13 mouse cellular contexts compared by ENCODE assay signal in the genomic region with DNA sequence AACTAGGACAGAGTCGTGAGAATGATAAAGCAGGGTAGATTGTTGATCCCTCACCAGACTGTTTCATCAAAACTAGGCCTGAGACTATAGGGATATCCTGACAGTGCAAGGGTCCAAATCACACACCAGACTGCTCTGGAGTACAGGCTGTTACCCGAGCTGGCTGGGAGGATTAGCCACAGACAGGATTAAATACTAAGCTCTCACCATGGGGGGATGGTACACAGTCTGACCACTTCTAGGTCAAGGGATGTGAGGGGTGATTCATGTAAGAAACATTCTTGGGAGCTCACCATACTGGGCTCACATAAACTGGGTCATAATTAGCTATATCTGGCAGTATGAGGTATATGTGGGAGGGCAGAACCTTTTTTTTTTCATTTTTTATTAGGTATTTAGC. TPM values are rescaled to one million over a fixed set of nuclear protein-coding genes. Genes with fewer than 3 reads are reported as not detected.
"Had no signal": no experiment of that assay in that cellular context is flagged by ENCODE, and none has a peak within 500 bp of the region (broad histone marks: within the 10 kb centered on the region; RNA-seq: fewer than 3 reads in every experiment).

No protein-coding gene starts in this region.

- DNase-seq: liver, embryonic 13.5 days; liver, postnatal 0 days; lung, adult 2 months; lung, postnatal 14 days; lung, postnatal 4 days; midbrain, embryonic 14.5 days; right cerebral cortex, adult 18-20 months; right cerebral cortex, postnatal 14 days; thymus, adult 2 months; thymus, postnatal 25 days; thymus, postnatal 4 days had no signal

RNA-seq across cellular contexts. Expression of gene Btg1-ps2, which starts 9.1 kb away (rescaled TPM):
- total RNA-seq: megakaryocyte, adult 5-6 weeks; megakaryocyte-erythroid progenitor cell, adult 5-6 weeks had no signal

RNA-seq across cellular contexts. Expression of gene Btg1-ps1, which starts 15.2 kb away (rescaled TPM):
- total RNA-seq: megakaryocyte, adult 5-6 weeks; megakaryocyte-erythroid progenitor cell, adult 5-6 weeks had no signal

RNA-seq across cellular contexts. Expression of gene Rhox10, which starts 32.4 kb away (rescaled TPM):
- total RNA-seq: megakaryocyte, adult 5-6 weeks; megakaryocyte-erythroid progenitor cell, adult 5-6 weeks had no signal

RNA-seq across cellular contexts. Expression of gene Rhox11, which starts 51.1 kb away (rescaled TPM):
- total RNA-seq: megakaryocyte, adult 5-6 weeks; megakaryocyte-erythroid progenitor cell, adult 5-6 weeks had no signal
